Mouse (Mus musculus): ENCODE data around the gene Pkhd1.

- TF ChIP-seq GATA1 (IDR thresholded peaks at IDR 0.05; ENCODE audit: borderline replicate concordance, low read length) (no peak), FLI1 (IDR thresholded peaks at IDR 0.05; ENCODE audit: low read length) (no peak)
Observed at GRCm38 (mm10) chr1:20513364-20514084, 104.3 kb downstream of the Pkhd1 start.

Measured in megakaryocyte, embryonic 14.5 days (primary cell).